Mouse (Mus musculus) lung, embryonic 15.5 days (tissue): ENCODE results near the gene Fthl17a. TPM values are rescaled to one million over a fixed set of nuclear protein-coding genes. Genes with fewer than 3 reads are reported as not detected.
A peak's percentile ranks its signal among the peaks of the same experiment; 100 is the strongest.

Experiments
- ATAC-seq: fragments of 200-750 bp; cut with Nextera tagmentation; 2 replicates; pipeline ENCODE4 v1.8.0; 2017; ENCODE audit warnings: moderate number of reproducible peaks, borderline replicate concordance; ENCODE audit not compliant: low FRiP score, low TSS enrichment; ENCODE audit errors: extremely low read depth
- H3K27ac ChIP-seq: fragments of 300-500 bp; sonication (generic); 2 replicates; pipeline ENCODE4 v1.5.1; 2015; ENCODE audit warnings: moderate library complexity, mild to moderate bottlenecking, inconsistent platforms
- H3K27me3 ChIP-seq: fragments of 300-500 bp; sonication (generic); 2 replicates; pipeline ENCODE4 v1.6.1; 2015; ENCODE audit warnings: inconsistent platforms
- H3K36me3 ChIP-seq: fragments of 300-500 bp; sonication (generic); 2 replicates; pipeline ENCODE4 v1.6.1; 2015; ENCODE audit warnings: inconsistent platforms
- H3K4me1 ChIP-seq: fragments of 300-500 bp; sonication (generic); 2 replicates; pipeline ENCODE4 v1.6.1; 2015; ENCODE audit warnings: inconsistent platforms
- H3K4me2 ChIP-seq: fragments of 300-500 bp; sonication (generic); 2 replicates; pipeline ENCODE4 v1.6.1; 2015; ENCODE audit warnings: inconsistent platforms, mild to moderate bottlenecking, moderate library complexity
- H3K4me3 ChIP-seq: fragments of 300-500 bp; sonication (generic); 2 replicates; pipeline ENCODE4 v1.5.1; 2015; ENCODE audit warnings: mild to moderate bottlenecking, inconsistent platforms
- H3K9ac ChIP-seq: fragments of 300-500 bp; sonication (generic); 2 replicates; pipeline ENCODE4 v1.6.1; 2015; ENCODE audit warnings: inconsistent platforms
- H3K9me3 ChIP-seq: fragments of 300-500 bp; sonication (generic); 2 replicates; pipeline ENCODE4 v1.6.1; 2016; ENCODE audit warnings: inconsistent platforms
- WGBS: fragments of 180-500 bp; shearing (Covaris S2); methylation state at CpG from one replicate; pipeline ENCODE4 v1.1.7; 2015; 5-methylcytosine and 5-hydroxymethylcytosine counted together
- polyA plus RNA-seq: library from polyadenylated mRNA; unstranded; fragments of >200 nt; fragmentation: Nextera tagmentation; extraction: Ambion mirVana; gene quantifications from 2 replicates; pipeline ENCODE4 v1.2.1, GENCODE M21; 2015

Fthl17a gene
- not detected in 2 replicates for polyA plus RNA-seq

DNA sequence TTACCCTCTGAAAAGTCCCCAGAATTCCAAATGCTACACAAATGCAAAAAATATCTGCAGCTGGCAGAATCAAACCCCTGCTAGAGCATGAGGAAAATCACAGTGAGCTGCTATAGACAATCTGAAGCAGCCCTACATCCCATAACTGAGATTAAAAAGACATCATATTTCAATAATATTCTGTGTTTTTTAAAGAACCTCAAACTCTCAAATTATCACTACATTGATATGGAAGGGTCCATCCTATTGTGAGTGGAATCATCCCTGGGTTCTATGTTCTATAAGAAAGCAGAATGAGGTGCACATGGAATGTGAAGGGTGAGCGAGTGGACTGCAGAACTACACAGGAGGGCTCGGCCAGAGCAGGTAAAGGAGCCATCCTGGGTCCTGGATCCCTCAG is at the start of gene Fthl17a:
Fthl17a (plus strand) TSS at position 301 of the 400 bp plus-strand sequence.
- H3K27ac ChIP-seq = no peak within 1 kb of the TSS
- no peak within 1 kb of the TSS for H3K9ac ChIP-seq
- no peak for ATAC-seq
- no peaks in the 10 kb centered on the region for H3K4me1 ChIP-seq
- no peaks in the 10 kb centered on the region for H3K9me3 ChIP-seq
- no peak within 1 kb of the TSS for H3K4me3 ChIP-seq
- H3K27me3 ChIP-seq = no peaks in the 10 kb centered on the region
- H3K4me2 ChIP-seq = no peak within 1 kb of the TSS
- 77% methylated on average over 2 of the region's 2 CpGs for WGBS
- no peaks in the 10 kb centered on the region for H3K36me3 ChIP-seq

GRCm38 (mm10) chrX:85207001-85207400 is 42.5 kb upstream of the Fthl17a start:
- Histone ChIP-seq H3K4me1 (no peaks in the 10 kb centered on the region), H3K9me3 (no peaks in the 10 kb centered on the region), H3K9ac (no peak overlapping the region), H3K4me2 (no peak overlapping the region), H3K36me3 (no peaks in the 10 kb centered on the region), H3K27me3 (no peaks in the 10 kb centered on the region), H3K4me3 (no peak overlapping the region), H3K27ac (no peak overlapping the region)
- WGBS = 72% methylated on average over 2 of the region's 2 CpGs
- ATAC-seq = no peak

GRCm38 (mm10) chrX:85226883-85227282 is 22.6 kb upstream of the Fthl17a start:
- Histone ChIP-seq H3K9me3 (no peaks in the 10 kb centered on the region), H3K9ac (no peak overlapping the region)
- ATAC-seq = no peak

DNA sequence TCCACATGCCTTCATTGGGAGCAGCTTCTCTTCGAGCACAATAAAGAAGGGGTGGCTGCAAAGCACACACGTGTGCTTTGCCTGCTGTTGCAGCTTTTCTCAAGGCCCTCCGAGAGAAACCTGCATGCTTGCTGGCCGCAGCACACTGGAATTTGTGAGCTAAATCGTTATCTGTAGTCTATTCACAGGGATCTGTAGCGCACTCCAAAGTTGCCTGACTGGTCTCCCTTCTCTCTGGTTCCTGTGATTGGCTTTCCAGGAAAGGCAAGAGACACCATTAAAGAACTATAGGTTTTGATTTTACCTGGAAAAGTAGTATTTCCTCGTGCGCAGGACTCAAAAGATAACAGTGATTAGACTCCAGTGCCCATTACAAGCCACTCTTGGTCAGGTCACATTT is 22.3 kb downstream of the Fthl17a start:
- WGBS = 46% methylated on average over 8 of the region's 8 CpGs
- H3K4me1 ChIP-seq = no peaks in the 10 kb centered on the region
- no peak overlapping the region for H3K4me3 ChIP-seq
- H3K9me3 ChIP-seq = no peaks in the 10 kb centered on the region
- H3K9ac ChIP-seq = no peak overlapping the region
- H3K36me3 ChIP-seq = no peaks in the 10 kb centered on the region
- no peak for ATAC-seq
- H3K27ac ChIP-seq = peak overlapping the region; percentile 47; the same call in 1 of the 2 replicates
- no peaks in the 10 kb centered on the region for H3K27me3 ChIP-seq
- H3K4me2 ChIP-seq = 0 out of 2 replicates have a peak overlapping the region, but pooled peaks have one; percentile 1

More at GRCm38 (mm10) chrX:85226883-85227282, 22.6 kb upstream of the Fthl17a start:
- Histone ChIP-seq H3K36me3 (no peaks in the 10 kb centered on the region), H3K4me1 (no peaks in the 10 kb centered on the region), H3K4me3 (no peak overlapping the region), H3K27ac (no peak overlapping the region), H3K4me2 (no peak overlapping the region), H3K27me3 (no peaks in the 10 kb centered on the region)

DNA sequence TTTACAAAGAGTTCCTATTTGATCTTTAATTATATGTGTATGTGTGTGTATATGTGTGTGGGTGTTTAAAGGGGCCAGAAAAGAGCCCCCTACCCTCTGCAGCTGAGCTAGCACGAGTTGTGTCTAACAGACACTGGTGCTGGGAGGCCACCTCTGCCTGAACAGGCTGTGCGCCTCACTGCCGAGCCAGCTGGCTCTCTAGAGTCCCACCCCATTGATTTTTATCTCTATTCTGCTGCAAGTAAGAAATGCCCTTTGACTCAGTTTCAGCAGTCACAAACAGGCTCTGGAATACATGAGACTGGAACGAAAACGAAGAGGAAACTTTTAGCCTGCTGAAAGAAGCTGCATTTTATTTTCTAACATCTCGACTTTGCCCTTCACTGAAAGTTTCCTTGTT is 22.8 kb downstream of the Fthl17a start:
- no peak for ATAC-seq
- H3K4me2 ChIP-seq = 0 out of 2 replicates have a peak overlapping the region, but pooled peaks have one; percentile 1
- WGBS = 45% methylated on average over 6 of the region's 6 CpGs

DNA sequence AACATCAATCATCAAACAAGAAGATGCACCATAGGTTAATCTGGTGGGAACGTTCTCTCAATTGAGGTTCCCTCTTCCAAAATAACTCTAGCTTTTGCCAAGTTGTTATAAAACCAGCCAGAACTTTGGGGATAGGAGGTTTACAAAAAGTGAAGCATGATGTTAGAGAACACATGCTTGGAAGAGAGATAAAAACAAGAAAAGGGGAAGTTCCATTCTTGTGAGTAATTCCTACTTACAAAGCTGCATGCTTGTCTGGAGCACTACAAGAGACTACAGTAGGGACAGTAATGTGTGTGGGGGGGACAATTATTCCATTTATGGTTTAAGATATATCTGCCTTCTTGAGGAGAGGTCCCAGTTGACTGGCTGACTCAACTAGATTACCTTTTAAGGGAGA is 40.4 kb downstream of the Fthl17a start:
- no peaks in the 10 kb centered on the region for H3K27me3 ChIP-seq
- H3K9me3 ChIP-seq = no peaks in the 10 kb centered on the region
- no peak overlapping the region for H3K9ac ChIP-seq
- ATAC-seq = no peak
- no peak overlapping the region for H3K27ac ChIP-seq
- no peak overlapping the region for H3K4me2 ChIP-seq
- H3K4me3 ChIP-seq = no peak overlapping the region
- H3K4me1 ChIP-seq = no peaks in the 10 kb centered on the region
- no peaks in the 10 kb centered on the region for H3K36me3 ChIP-seq
- WGBS = 79% methylated on average over 1 of the region's 1 CpGs

More for the DNA sequence above, 22.8 kb downstream of the Fthl17a start:
- no peaks in the 10 kb centered on the region for H3K36me3 ChIP-seq
- H3K27me3 ChIP-seq = no peaks in the 10 kb centered on the region
- H3K4me3 ChIP-seq = no peak overlapping the region
- no peaks in the 10 kb centered on the region for H3K9me3 ChIP-seq
- H3K27ac ChIP-seq = no peak overlapping the region
- no peaks in the 10 kb centered on the region for H3K4me1 ChIP-seq
- no peak overlapping the region for H3K9ac ChIP-seq

- no peaks in the 10 kb centered on the region for H3K4me1 ChIP-seq
- no peaks in the 10 kb centered on the region for H3K9me3 ChIP-seq
- no peak for ATAC-seq
- H3K27ac ChIP-seq = no peak overlapping the region
- WGBS = 55% methylated on average over 5 of the region's 5 CpGs
- no peak overlapping the region for H3K4me2 ChIP-seq
- no peaks in the 10 kb centered on the region for H3K36me3 ChIP-seq
- no peak overlapping the region for H3K4me3 ChIP-seq
- H3K9ac ChIP-seq = no peak overlapping the region
- H3K27me3 ChIP-seq = no peaks in the 10 kb centered on the region
These were observed 43.3 kb downstream of the Fthl17a start for GRCm38 (mm10) chrX:85292781-85293180.

GRCm38 (mm10) chrX:85294001-85294400 is 44.5 kb downstream of the Fthl17a start:
- no peak overlapping the region for H3K4me3 ChIP-seq
- H3K9ac ChIP-seq = no peak overlapping the region
- H3K27me3 ChIP-seq = no peaks in the 10 kb centered on the region
- H3K27ac ChIP-seq = no peak overlapping the region
- H3K4me2 ChIP-seq = no peak overlapping the region
- no peaks in the 10 kb centered on the region for H3K4me1 ChIP-seq
- 28% methylated on average over 3 of the region's 3 CpGs for WGBS
- H3K36me3 ChIP-seq = no peaks in the 10 kb centered on the region
- no peak for ATAC-seq
- H3K9me3 ChIP-seq = no peaks in the 10 kb centered on the region

DNA sequence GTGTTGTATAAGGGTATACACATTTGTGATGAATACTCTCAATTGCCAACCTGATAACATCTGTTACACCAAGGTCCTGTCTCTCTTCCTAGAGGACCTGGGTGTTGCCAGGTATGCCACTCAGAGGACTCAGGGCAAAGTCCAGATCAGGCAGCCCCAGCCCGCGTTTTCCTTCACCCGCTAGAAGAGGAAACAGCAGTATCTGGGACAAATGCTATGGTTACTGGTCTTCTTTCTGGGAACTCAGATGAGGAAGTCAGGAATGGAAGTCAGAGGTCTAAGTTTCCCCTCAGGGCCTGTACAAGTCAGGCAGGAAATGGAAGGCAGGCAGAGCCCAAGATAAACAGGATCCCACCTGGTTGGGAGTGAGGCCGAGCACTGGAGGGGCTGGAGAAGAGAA is 55.2 kb downstream of the Fthl17a start:
- no peaks in the 10 kb centered on the region for H3K4me1 ChIP-seq
- H3K9me3 ChIP-seq = no peaks in the 10 kb centered on the region
- 82% methylated on average over 4 of the region's 4 CpGs for WGBS
- H3K9ac ChIP-seq = no peak overlapping the region
- no peak overlapping the region for H3K4me2 ChIP-seq
- no peak overlapping the region for H3K27ac ChIP-seq
- H3K36me3 ChIP-seq = no peaks in the 10 kb centered on the region
- H3K4me3 ChIP-seq = no peak overlapping the region
- no peaks in the 10 kb centered on the region for H3K27me3 ChIP-seq
- ATAC-seq = no peak

- Histone ChIP-seq H3K27me3 (no peaks in the 10 kb centered on the region), H3K4me2 (no peak overlapping the region), H3K9me3 (no peaks in the 10 kb centered on the region), H3K9ac (no peak overlapping the region), H3K4me1 (no peaks in the 10 kb centered on the region), H3K36me3 (no peaks in the 10 kb centered on the region), H3K4me3 (no peak overlapping the region), H3K27ac (no peak overlapping the region)
- 57% methylated on average over 4 of the region's 4 CpGs for WGBS
- ATAC-seq = no peak
These were observed 69.1 kb downstream of the Fthl17a start for GRCm38 (mm10) chrX:85318576-85318975.

GRCm38 (mm10) chrX:85319193-85319592 is 69.7 kb downstream of the Fthl17a start:
- Histone ChIP-seq H3K27me3 (no peaks in the 10 kb centered on the region), H3K27ac (no peak overlapping the region), H3K4me2 (no peak overlapping the region), H3K36me3 (no peaks in the 10 kb centered on the region), H3K9ac (no peak overlapping the region), H3K9me3 (no peaks in the 10 kb centered on the region), H3K4me1 (no peaks in the 10 kb centered on the region), H3K4me3 (no peak overlapping the region)
- no peak for ATAC-seq
- WGBS = 26% methylated on average over 1 of the region's 1 CpGs
